Mouse (Mus musculus) myocyte (in vitro differentiated cells): ENCODE results near the gene Crebrf. TPM values are rescaled to one million over a fixed set of nuclear protein-coding genes. Genes with fewer than 3 reads are reported as not detected.
A peak's percentile ranks its signal among the peaks of the same experiment; 100 is the strongest.

Source experiments
- H3K27me3 ChIP-seq: one replicate; pipeline ENCODE4 v1.6.1; 2011; ENCODE audit not compliant: control insufficient read depth, insufficient read depth, insufficient read length
- H3K36me3 ChIP-seq: one replicate; pipeline ENCODE4 v1.6.1; 2011; ENCODE audit not compliant: control insufficient read depth, insufficient read depth
- H3K4me2 ChIP-seq: one replicate; pipeline ENCODE4 v1.6.1; 2011; ENCODE audit warnings: low read depth, control low read depth
- H3K4me3 ChIP-seq: one replicate; pipeline ENCODE4 v1.5.1; 2011; ENCODE audit warnings: mild to moderate bottlenecking, control low read depth, moderate library complexity
- H3K79me2 ChIP-seq: one replicate; pipeline ENCODE4 v1.6.1; 2011; ENCODE audit not compliant: control insufficient read depth, insufficient read depth
- H3ac ChIP-seq: one replicate; pipeline ENCODE4 v1.6.1; 2011; ENCODE audit not compliant: control insufficient read depth, insufficient read length
- CEBPB ChIP-seq: IDR thresholded peaks from 2 replicates; pipeline ENCODE4 v1.6.1; 2011; ENCODE audit warnings: mild to moderate bottlenecking, moderate library complexity; ENCODE audit not compliant: poor library complexity, insufficient read depth, severe bottlenecking
- E2F4 ChIP-seq: IDR thresholded peaks from one replicate; pipeline ENCODE4 v1.6.1; 2011; ENCODE audit warnings: mild to moderate bottlenecking, control low read depth, moderate library complexity; ENCODE audit not compliant: insufficient read depth
- MAX ChIP-seq: IDR thresholded peaks from one replicate; pipeline ENCODE4 v1.6.1; 2011; ENCODE audit warnings: low read depth, mild to moderate bottlenecking, control low read depth
- MYOD1 ChIP-seq, 3 experiments: IDR thresholded peaks; one replicate each; pipeline ENCODE4 v1.6.1; 2011; ENCODE audit warnings: control low read depth in 2 of 3, low read depth in 2 of 3, mild to moderate bottlenecking in 2 of 3, moderate library complexity in 1 of 3; ENCODE audit not compliant: insufficient read length in 2 of 3, control insufficient read depth in 1 of 3
- MYOG ChIP-seq, 3 experiments: IDR thresholded peaks; one replicate each; pipeline ENCODE4 v1.6.1; 2011; ENCODE audit warnings: control low read depth in 2 of 3, low read depth in 2 of 3, mild to moderate bottlenecking in 2 of 3; ENCODE audit not compliant: insufficient read length in 2 of 3, control insufficient read depth in 1 of 3, insufficient read depth in 1 of 3
- POLR2A ChIP-seq: IDR thresholded peaks from one replicate; pipeline ENCODE4 v1.6.1; 2011; ENCODE audit warnings: low read depth, mild to moderate bottlenecking, control low read depth, moderate library complexity; ENCODE audit not compliant: insufficient read length
- POLR2AphosphoS2 ChIP-seq: IDR thresholded peaks from one replicate; pipeline ENCODE4 v1.6.1; 2011; ENCODE audit warnings: low read depth, control low read depth; ENCODE audit not compliant: insufficient read length
- REST ChIP-seq: IDR thresholded peaks from one replicate; pipeline ENCODE4 v1.6.1; 2011; ENCODE audit warnings: mild to moderate bottlenecking, control low read depth, moderate library complexity; ENCODE audit not compliant: insufficient read depth, insufficient read length
- SRF ChIP-seq: IDR thresholded peaks from one replicate; pipeline ENCODE4 v1.6.1; 2011; ENCODE audit warnings: low read depth; ENCODE audit not compliant: control insufficient read depth, insufficient read length
- TCF12 ChIP-seq: IDR thresholded peaks from one replicate; pipeline ENCODE4 v1.6.1; 2011; ENCODE audit warnings: mild to moderate bottlenecking, control low read depth; ENCODE audit not compliant: poor library complexity, insufficient read depth, severe bottlenecking
- TCF3 ChIP-seq: IDR thresholded peaks from one replicate; pipeline ENCODE4 v1.6.1; 2011; ENCODE audit warnings: low read depth, control low read depth; ENCODE audit not compliant: insufficient read length
- USF1 ChIP-seq: IDR thresholded peaks from one replicate; pipeline ENCODE4 v1.6.1; 2011; ENCODE audit warnings: low read depth, mild to moderate bottlenecking, control low read depth, moderate library complexity
- polyA plus RNA-seq: library from polyadenylated mRNA; unstranded; fragments of >200 nt; fragmentation: generic; extraction: Trizol; gene quantifications from one replicate; pipeline ENCODE4 v1.2.1, GENCODE M21; 2012; ENCODE audit warnings: missing spikeins

Gene Crebrf
- polyA plus RNA-seq, 1 experiment: 2.2 TPM

GRCm38 (mm10) chr17:26767754-26768124, 52.3 kb downstream of the Crebrf start:
- no peak for TF ChIP-seq CEBPB
- no peak for TF ChIP-seq USF1
- TF ChIP-seq POLR2A: no peak
- TF ChIP-seq POLR2AphosphoS2: no peak
- TF ChIP-seq MYOD1 (IDR thresholded peaks at IDR 0.05; ENCODE audit: control insufficient read depth in 1 of 3, insufficient read length in 2 of 3, low read depth in 2 of 3): no peak
- no peak for TF ChIP-seq SRF
- no peaks in the 10 kb centered on the region for H3K27me3 ChIP-seq
- H3K4me2 ChIP-seq: no peak overlapping the region
- H3K36me3 ChIP-seq: peaks cover 7% of the 10 kb centered on the region
- H3ac ChIP-seq: no peak overlapping the region
- no peak overlapping the region for H3K4me3 ChIP-seq
- H3K79me2 ChIP-seq: no peaks in the 10 kb centered on the region

- peaks cover 4% of the 10 kb centered on the region for H3K36me3 ChIP-seq
- no peaks in the 10 kb centered on the region for H3K27me3 ChIP-seq
- no peak overlapping the region for H3ac ChIP-seq
- H3K4me2 ChIP-seq: no peak overlapping the region
- TF ChIP-seq POLR2A: no peak
- no peak for TF ChIP-seq SRF
- no peak for TF ChIP-seq CEBPB
- no peak for TF ChIP-seq TCF12
- no peak for TF ChIP-seq USF1
- no peak for TF ChIP-seq REST
- TF ChIP-seq MAX: no peak
- TF ChIP-seq TCF3: no peak
- TF ChIP-seq E2F4: no peak
- TF ChIP-seq MYOD1 (IDR thresholded peaks at IDR 0.05; ENCODE audit: control insufficient read depth in 1 of 3, insufficient read length in 2 of 3, low read depth in 2 of 3): no peak
- TF ChIP-seq MYOG (IDR thresholded peaks at IDR 0.05; ENCODE audit: control insufficient read depth in 1 of 3, insufficient read depth in 1 of 3, insufficient read length in 2 of 3, low read depth in 2 of 3): no peak
- no peak for TF ChIP-seq POLR2AphosphoS2
- H3K4me3 ChIP-seq: no peak overlapping the region
- H3K79me2 ChIP-seq: no peaks in the 10 kb centered on the region
Measured at GRCm38 (mm10) chr17:26776211-26776610, 60.8 kb downstream of the Crebrf start.

DNA sequence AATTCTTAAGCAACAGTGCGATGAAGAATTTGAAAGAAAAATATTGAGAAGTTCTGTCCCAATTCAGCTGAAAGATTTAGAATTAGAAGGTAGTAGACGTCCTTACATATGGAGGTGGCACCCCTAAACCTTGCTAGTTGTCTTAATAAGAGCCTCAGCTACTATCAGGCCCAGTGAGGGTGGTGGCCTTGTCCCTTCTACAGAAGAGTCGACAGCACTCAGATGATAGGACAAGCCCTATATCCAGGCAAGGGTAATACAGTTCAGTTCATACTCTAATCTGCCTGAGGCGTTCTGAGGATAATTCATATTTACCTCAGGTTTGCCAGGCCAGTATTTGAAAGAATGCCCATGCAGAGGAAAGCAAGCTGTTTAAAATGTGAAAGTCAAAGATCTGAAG, 62.6 kb downstream of the Crebrf start:
- H3K4me2 ChIP-seq: no peak overlapping the region
- H3K4me3 ChIP-seq: no peak overlapping the region
- no peak overlapping the region for H3ac ChIP-seq
- no peaks in the 10 kb centered on the region for H3K27me3 ChIP-seq
- H3K79me2 ChIP-seq: no peaks in the 10 kb centered on the region
- TF ChIP-seq E2F4 (no peak), SRF (no peak), MAX (no peak), POLR2A (no peak), CEBPB (no peak), TCF12 (no peak), USF1 (no peak), MYOD1 (IDR thresholded peaks at IDR 0.05; ENCODE audit: control insufficient read depth in 1 of 3, insufficient read length in 2 of 3, low read depth in 2 of 3) (no peak), REST (no peak)
- peaks cover 4% of the 10 kb centered on the region for H3K36me3 ChIP-seq

DNA sequence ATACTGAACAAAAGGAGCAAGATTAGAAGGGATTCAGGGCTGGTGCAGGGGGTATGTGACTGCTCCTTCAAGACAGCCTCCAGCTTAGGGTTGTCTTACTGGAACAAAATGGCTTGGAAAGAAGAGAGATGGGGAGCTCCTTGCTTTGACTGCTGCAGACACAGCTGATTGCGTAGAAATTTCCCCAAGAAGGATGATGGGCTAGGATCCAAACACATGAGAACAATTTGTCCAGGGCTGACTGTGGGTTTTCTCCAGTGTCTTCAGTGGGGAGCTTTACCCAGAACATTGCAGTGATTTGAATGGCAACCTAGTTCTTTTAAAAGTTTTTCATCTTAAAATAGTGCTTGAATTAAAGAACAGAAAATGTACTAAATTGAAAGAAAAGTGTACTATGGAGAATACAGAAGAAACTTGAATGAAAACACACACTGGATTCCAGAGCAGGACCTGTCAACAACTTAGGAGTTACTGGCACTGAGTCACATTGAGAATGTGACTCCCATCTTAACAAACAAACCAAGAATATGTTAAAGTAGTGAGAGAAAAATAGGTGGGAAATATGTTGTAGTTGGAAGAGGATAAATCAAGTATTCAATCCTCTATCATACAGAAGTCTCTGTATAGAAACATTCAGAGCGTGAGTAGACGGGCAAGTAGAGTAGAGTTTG, 63.1 kb downstream of the Crebrf start:
- Histone ChIP-seq H3K36me3 (peaks cover 4% of the 10 kb centered on the region), H3ac (no peak overlapping the region), H3K4me3 (no peak overlapping the region), H3K27me3 (no peaks in the 10 kb centered on the region), H3K4me2 (no peak overlapping the region), H3K79me2 (no peaks in the 10 kb centered on the region)
- TF ChIP-seq CEBPB: no peak
- TF ChIP-seq USF1: no peak
- TF ChIP-seq POLR2AphosphoS2: no peak
- no peak for TF ChIP-seq MYOG (IDR thresholded peaks at IDR 0.05; ENCODE audit: control insufficient read depth in 1 of 3, insufficient read depth in 1 of 3, insufficient read length in 2 of 3, low read depth in 2 of 3)
- TF ChIP-seq POLR2A: no peak
- no peak for TF ChIP-seq REST
- TF ChIP-seq MAX: no peak
- TF ChIP-seq TCF3: no peak

- H3K4me3 ChIP-seq: no peak overlapping the region
- H3ac ChIP-seq: no peak overlapping the region
- peaks cover 8% of the 10 kb centered on the region for H3K36me3 ChIP-seq
- H3K27me3 ChIP-seq: no peaks in the 10 kb centered on the region
- no peak overlapping the region for H3K4me2 ChIP-seq
- TF ChIP-seq MYOD1 (IDR thresholded peaks at IDR 0.05; ENCODE audit: control insufficient read depth in 1 of 3, insufficient read length in 2 of 3, low read depth in 2 of 3) (no peak), CEBPB (0 out of 2 replicates have a peak, but pooled peaks have one; percentile 15)
- H3K79me2 ChIP-seq: no peaks in the 10 kb centered on the region
Measured at GRCm38 (mm10) chr17:26779471-26779870, 64.0 kb downstream of the Crebrf start.
